Comparison of ENCODE assay signal across 8 mouse cellular contexts in genomic region chr9:97017811-97018641, GRCm38 (mm10). TPM values are rescaled to one million over a fixed set of nuclear protein-coding genes. Genes with fewer than 3 reads are reported as not detected.
DNase-seq lines count a peak whose midpoint lies in the region; ATAC-seq and TF ChIP-seq lines count a peak whose summit lies in the region.

No protein-coding gene starts in this region.

- H3K4me3 ChIP-seq in lung, postnatal 0 days (ENCODE audit: low read depth, low read length): peak overlapping the region; percentile 54

- H3K9ac ChIP-seq in lung, postnatal 0 days (replicated peaks; ENCODE audit: low read depth): no peak overlapping the region

- peak; percentile 80 for DNase-seq in Muller cell, postnatal 12 days (ENCODE audit: inconsistent ontology term)
- DNase-seq in cerebellum, adult 9-10 months: peak; percentile 14
- DNase-seq in frontal cortex, postnatal 10 days (ENCODE audit: low spot score in 2 of 2): peak; percentile 76
- DNase-seq in layer of hippocampus, adult 9-11 months: peak; percentile 36
- peak; percentile 64 for DNase-seq in lung, postnatal 0 days (ENCODE audit: low spot score)
- peak; percentile 89 for DNase-seq in retina, postnatal 1 day

- WGBS in lung, postnatal 0 days: under 1% methylated on average over 58 of the region's 62 CpGs

- peaks cover 14% of the 10 kb centered on the region; the same call in 1 of the 2 replicates for H3K27me3 ChIP-seq in lung, postnatal 0 days (replicated peaks; ENCODE audit: insufficient read depth, low read length)

- ATAC-seq in hematopoietic stem cell, adult 5-6 weeks (replicated peaks in 1 of 2; ENCODE audit: insufficient read depth in 1 of 2, low FRiP score in 2 of 2, low TSS enrichment in 1 of 2, low read depth in 1 of 2, poor library complexity in 2 of 2, severe bottlenecking in 2 of 2): peak; percentile 38 to 49
- ATAC-seq in lung, postnatal 0 days: peak; percentile 58
- ATAC-seq in erythroid progenitor cell, adult 5-6 weeks (replicated peaks; ENCODE audit: low FRiP score, poor library complexity, severe bottlenecking): no peak

- TF ChIP-seq EP300 in lung, postnatal 0 days (IDR thresholded peaks at IDR 0.05): no peak

- H3K4me1 ChIP-seq in lung, postnatal 0 days (ENCODE audit: insufficient read depth, low read depth, low read length): 0 out of 2 replicates have a peak, but pooled peaks cover 7% of the 10 kb centered on the region

- no peak overlapping the region for H3K27ac ChIP-seq in lung, postnatal 0 days (ENCODE audit: low read length)

- peak overlapping the region; percentile 98 for H3K4me2 ChIP-seq in lung, postnatal 0 days (replicated peaks; ENCODE audit: low read depth, low read length)

- peak; percentile 54 for TF ChIP-seq CTCF in lung, postnatal 0 days (IDR thresholded peaks at IDR 0.05)

- no peaks in the 10 kb centered on the region for H3K9me3 ChIP-seq in lung, postnatal 0 days (ENCODE audit: low read length)

- no peaks in the 10 kb centered on the region for H3K36me3 ChIP-seq in lung, postnatal 0 days (ENCODE audit: insufficient read depth, low read length)

RNA-seq across cellular contexts. Expression of gene Spsb4, which starts 0.6 kb away (rescaled TPM):
- 2.0 and 3.7 TPM in 2 replicates for total RNA-seq in hematopoietic stem cell, adult 5-6 weeks (2017)
- 2.2 and 2.5 TPM in 2 replicates for polyA plus RNA-seq in lung, postnatal 0 days (2015; fragmentation: Nextera tagmentation; extraction: Ambion mirVana)
- 3.4 TPM in 1 of 2 replicates, not detected in the other for total RNA-seq in erythroid progenitor cell, adult 5-6 weeks (2015; ENCODE audit: low replicate concordance)
- not detected in 2 replicates for total RNA-seq in erythroid progenitor cell, adult 5-6 weeks (2017; ENCODE audit: low replicate concordance)

Comparison
In these comparisons a context has a peak if more than half of its experiments do, and no peak if none do; other contexts are left out.
1. DNase-seq: peak in every context shown above with its lines; median percentile 89 in retina, postnatal 1 day; 80 in Muller cell, postnatal 12 days; 76 in frontal cortex, postnatal 10 days; 64 in lung, postnatal 0 days; 36 in layer of hippocampus, adult 9-11 months; 14 in cerebellum, adult 9-10 months.